Mouse (Mus musculus): ENCODE results near the gene Mettl26.
A peak's percentile ranks its signal among the peaks of the same experiment; 100 is the strongest.

Gene Mettl26

DNA sequence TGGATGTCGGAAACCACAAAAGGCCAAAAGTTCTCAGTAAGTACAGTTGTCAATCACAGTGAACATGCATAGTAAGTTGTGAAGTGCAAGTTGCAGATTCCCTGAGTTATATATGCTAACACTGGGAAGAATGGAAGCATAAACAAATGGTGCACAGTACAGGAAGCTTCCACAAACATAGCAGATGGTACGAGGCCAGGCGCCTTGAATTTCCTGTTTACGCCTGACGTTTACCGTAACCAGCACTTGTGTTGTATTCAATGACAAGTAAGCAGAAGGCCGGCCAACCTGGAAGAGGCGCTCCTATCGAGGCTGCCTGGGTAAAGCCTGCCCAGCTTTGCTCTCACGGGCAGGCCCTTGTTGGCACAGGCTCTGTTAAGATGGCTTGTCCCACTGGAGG is 12.6 kb downstream of the Mettl26 start:
- no peak for DNase-seq

DNA sequence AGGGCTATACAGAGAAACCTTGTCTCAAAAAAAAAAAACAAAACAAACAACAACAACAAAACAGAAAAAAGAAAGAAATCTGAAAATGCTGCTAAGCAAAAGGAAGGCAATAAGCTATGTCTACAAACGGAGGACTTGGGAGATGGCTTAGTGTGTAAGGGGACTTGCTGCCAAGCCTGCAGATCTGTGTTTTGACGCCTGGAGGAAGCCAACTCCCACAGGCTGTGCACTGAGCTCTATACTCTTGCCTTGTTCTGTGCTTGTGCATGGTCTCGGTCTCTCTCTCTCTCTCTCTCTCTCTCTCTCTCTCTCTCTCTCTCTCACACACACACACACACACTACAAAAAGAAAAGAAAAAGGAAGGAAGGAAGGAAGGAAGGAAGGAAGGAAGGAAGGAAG is 14.0 kb downstream of the Mettl26 start:
- DNase-seq: no peak

DNA sequence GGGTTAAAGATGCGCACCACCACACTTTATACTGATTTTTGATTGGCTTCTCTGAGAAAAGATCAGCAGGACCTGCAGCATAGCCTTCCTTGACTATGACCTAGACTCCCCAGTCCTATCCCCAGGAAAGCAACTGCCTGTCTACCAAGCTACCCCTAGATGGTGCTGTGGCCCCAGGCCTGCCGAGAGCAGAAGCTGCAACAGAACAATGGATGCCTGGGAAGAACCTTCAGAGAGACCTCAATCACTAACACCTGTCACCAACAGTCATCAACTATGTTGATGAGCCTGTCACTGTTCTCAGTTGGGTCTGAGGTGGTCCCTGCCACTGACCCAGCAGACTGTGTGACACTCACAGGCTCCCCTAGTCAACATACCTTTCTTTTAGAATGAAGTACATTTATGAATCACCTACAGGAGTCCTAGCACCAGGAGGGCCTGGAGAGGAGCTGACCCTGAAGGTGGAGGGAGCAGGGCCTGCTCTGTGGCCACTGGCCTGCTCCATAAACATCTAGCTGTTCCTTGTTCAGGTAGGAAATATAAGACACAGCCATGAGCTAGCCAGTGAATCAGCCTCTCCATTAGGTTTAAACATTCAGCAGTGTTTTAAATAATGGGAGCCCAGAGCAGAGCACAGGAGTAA is 19.2 kb downstream of the Mettl26 start:
- DNase-seq: peak; percentile 84 to 85

DNA sequence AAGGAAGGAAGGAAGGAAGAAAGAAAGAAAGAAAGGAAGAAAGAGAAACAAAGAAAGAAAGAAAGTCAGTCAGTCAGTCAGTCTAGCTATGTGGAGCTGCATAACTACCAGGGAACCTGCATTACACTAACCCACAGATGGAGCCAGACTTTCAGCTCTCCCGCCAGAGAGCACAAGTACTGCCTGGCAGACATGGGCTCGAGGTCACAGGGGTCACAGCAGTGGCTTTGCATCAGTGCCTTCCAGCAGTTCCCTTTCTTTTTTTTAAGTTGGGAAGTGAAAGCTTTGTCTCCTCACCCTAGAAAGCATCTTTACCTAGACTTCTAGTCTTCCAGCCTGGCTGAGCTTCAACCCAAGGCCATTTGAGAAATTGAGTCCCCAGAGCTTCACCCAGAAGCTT is 20.5 kb downstream of the Mettl26 start:
- DNase-seq: no peak

DNA sequence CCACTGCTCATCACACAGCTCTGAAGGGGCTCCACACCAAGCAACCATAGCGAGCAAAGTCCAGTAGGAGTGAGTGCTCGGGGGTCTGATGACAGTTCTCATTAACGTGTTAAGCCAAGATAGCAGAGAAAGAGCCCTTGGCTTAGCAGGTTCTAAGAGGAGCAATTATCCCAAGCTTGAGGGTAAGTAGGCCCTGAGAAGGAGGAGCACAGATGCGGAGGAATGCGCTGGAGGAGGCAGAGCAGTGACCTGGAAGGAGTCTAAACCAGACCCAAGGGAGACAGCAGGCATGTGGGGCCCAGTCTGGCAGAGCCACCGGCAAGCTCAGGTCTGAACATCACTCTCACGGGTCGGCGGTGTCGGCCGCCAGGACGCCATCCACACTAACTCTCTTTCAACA is 21.0 kb downstream of the Mettl26 start:
- DNase-seq: no peak

DNA sequence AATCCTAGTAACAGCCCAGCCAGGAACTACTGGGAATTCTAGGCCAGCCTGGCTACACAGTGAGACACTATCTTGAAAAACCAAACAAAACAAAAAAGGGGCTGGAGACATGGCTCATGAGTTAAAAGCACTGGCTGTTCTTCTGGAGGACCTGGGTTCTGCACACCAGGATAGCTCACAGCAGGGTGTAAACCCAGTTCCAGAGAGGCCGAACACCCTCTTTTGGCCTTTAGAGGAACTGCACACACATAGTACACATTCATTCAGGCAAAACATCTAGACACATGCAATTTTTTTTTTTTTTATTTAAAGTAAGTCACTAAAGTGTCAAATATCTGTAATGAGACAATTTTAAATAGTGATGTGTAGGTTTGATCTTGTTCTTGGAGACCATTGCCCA is 25.3 kb downstream of the Mettl26 start:
- no peak for DNase-seq

DNA sequence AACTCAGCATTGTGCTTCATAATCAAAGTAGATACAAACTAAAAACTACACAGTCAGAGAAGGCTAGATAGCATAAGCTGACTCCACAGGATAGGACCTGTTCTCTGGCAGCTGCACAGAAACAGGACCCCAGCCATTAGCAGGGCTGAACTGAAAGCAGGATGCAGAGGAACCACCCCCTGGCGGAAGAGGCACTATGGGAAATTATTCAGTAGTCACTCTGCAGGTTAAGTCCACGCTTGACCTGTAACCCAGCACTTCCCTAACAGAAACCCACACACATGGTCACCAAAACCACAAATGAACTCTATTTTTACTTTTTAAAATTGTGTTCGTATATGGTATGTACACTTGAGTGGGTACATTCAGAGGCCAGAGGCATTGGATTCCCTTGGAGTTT is 28.2 kb downstream of the Mettl26 start:
- DNase-seq: no peak

DNA sequence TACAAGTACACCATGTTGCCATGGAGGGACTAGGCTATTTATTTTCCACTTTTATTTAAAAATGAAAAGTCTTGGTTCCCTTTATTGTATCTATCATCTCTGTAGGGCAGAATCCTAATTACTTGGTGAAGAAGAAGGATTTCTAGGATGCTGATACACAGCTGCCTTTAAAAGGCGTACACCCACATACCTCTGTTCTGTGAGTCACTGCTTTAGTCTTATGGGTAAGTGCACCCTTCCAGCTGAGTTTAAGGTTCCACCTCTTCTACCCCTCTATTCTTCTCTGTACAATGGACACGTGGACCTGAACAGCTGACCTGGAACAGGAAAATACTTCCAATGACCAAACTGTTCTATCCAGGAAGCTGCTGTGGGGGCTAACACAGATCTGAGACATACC is 32.8 kb downstream of the Mettl26 start:
- DNase-seq: no peak

DNA sequence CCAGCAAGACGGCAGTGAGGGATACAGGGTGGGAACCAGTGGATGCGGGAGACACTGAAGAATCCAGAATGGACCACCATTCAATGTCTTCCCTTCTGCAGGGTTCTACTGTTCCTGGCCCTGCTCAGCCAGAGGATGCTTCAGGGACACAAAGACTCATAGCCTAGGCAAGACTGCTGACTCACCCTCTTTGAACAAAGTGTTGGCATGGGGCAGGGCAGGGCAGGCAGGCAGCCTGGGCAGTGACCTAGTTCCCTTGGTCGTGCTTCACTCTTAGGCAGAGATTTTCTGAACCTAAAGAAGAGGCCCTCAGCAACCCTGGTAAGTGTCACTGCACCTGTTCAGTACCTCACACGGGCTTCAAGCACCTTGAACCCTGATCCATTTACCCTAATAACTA is 36.9 kb downstream of the Mettl26 start:
- peak; percentile 77 to 89 for DNase-seq

DNA sequence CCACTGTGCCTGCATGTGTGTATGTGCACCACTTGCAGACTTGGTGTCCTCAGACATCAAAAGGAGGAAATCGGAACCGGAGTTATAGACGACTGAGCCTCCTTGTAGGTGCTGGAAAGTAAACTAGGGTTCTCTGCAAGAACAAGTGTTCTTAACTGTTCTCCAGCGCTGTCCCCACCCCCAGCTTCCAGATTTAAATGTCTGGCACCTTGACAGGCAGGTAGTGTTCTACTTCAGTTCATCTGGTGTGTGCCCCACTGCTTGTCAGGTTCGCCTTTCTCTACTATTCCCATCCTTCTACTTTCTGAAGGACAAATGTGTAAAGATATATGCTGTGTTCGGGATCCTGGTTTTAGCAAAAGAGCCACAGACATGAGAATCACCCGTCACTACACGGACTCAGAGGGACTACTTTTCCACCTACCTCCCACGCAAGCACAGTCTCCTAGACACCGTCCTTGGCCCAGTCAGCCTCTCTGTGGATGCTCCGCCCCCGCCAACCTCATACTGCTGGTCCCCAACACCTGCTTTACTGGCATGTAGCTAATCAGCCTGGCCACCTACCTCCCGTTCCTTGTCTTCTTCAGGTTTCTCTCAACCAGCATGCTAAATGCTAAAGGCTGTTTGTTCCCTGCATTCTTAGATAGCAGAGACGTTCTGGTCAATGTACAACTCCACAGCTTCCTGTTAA is 38.5 kb downstream of the Mettl26 start:
- DNase-seq: peak; percentile 82 to 88

DNA sequence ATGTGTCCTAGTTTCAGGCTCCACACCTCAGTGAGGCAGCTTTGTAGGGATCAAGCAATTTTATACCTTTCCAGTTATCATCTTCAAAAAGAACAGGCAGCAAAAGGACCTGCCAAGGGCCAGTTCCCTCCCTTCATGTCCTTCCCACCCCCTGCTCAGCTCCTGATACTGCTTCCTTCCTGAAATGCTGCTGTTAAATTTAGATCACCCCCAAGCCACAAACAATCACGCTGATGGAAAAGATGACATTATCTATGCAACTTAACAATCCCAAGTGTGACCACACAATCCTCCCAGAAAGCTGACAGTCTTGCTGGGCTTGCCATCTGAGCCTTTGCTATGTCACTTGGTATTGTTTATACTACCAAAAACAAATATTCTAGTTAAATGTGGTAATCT is 39.0 kb downstream of the Mettl26 start:
- no peak for DNase-seq

DNA sequence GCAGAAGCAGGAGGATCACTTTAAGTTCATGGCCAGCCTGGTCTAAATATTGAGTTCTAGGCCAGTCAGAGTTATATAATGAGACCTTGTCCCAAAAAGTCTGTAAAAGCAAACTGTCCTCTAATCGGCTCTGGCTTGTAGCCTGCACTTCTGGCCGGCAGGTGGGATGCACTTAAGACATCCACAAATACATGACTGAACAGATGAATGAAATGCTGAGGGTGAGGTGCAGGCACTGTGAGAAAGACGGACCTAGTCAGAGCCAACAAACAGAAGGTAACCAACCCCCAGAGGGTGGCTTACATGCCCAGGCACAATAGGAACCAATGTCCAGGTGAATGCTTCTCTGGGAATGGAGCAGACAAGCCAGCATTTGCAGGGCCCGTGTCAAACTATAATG is 39.4 kb downstream of the Mettl26 start:
- DNase-seq: peak; percentile 39 to 43

DNA sequence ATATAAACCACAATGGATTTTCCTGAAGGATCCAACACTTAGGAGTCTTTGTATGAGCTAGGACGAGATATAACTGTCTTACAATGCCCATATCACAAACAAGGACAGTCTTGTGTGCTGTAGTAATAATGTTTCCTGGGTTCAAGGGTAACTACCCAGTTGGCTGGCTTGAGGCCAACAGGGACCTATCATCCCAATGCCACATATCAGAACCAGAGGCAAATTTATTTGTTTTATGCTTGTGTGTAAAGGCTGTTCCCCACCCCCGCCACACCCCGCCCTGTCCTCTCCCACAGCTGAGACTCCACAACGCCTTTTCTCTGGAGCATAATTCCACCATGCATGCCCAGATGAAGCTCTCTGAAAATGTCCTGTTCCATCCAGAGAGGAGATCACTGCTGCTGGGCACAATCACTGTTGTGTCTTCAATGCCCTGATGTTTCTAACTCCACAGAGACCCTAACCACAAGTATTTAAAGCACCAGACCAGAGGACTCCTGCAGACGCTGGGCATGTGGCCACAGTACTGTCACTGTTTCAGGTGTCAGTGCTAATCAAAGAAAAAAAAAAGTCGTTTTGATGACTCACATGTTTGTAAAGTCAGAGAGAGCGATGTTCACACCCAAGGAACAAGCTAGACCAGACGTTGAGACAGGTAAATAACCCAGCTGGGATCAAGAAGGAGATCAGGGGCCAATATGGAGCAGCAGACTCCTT is 42.2 kb downstream of the Mettl26 start:
- no peak for DNase-seq

DNA sequence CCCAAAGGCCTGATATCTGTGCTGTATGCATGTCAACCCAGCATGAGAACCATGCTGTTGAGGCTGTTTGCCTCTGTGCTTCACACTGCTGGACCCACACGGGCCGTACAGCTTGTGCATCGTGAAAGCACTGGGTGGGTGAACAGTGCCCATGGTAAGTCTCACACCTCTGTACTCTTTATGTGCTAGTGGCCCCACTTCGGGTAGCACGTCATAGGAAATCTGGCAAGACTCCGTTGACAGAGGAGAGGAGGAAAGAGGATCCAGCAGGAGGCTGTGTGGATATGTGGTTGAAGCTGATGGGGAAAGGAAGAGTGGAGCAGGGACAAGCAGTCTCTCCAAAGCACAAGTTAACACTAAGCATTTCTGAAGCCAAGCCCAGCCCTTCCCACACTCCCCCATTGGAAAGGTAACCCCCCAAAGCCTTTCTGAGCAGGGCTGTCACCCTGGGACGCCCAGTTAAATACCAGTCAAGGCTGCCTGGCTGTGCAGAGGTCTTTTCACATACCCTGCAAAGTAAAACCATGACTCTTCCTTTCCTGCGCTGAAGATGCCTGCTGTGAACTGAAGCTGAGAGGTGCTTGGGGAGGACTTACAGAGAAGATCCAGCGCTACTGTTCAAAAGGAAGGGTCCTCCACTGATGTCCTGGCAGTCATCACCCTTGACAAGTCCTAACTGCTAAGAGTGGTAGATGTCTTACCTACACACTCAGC is 43.3 kb downstream of the Mettl26 start:
- DNase-seq: peak in 1 of 2 experiments; percentile 23

DNA sequence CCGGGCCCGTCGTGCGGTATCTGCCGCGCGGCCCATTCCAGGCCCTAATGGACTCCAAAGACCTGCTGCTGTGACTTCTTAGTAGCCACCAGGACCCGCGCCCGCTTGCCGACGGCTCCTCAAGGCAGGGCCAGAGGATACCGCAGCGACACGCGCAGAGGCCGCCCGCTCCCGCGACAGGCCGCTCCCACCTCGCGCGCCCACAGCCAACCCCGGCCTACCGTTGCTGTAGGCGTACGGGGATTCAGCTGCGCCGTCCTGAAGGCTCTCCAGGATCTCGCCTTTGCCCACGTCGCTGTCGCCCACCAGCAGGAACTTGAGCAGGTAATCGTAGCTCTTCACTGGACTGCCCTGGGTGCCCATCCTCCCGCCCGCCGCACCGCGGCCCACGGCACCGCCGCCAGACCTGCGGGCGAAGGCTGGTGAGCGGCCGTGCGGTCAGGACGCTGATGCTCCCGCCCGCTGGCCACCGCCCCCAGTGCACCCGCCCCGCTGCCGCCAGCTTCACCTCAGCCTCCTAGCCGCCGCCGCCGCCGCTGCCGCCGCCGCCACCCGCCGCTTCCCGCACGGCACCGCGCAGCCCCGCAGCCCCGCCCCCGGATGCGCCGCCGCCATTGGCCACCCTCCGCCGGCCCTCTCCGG is 44.4 kb downstream of the Mettl26 start, which contains the start of gene Rab40c:
Rab40c (minus strand) TSS at position 584 of the 642 bp plus-strand sequence.
- DNase-seq: peak in 1 of 2 experiments; percentile 55

DNA sequence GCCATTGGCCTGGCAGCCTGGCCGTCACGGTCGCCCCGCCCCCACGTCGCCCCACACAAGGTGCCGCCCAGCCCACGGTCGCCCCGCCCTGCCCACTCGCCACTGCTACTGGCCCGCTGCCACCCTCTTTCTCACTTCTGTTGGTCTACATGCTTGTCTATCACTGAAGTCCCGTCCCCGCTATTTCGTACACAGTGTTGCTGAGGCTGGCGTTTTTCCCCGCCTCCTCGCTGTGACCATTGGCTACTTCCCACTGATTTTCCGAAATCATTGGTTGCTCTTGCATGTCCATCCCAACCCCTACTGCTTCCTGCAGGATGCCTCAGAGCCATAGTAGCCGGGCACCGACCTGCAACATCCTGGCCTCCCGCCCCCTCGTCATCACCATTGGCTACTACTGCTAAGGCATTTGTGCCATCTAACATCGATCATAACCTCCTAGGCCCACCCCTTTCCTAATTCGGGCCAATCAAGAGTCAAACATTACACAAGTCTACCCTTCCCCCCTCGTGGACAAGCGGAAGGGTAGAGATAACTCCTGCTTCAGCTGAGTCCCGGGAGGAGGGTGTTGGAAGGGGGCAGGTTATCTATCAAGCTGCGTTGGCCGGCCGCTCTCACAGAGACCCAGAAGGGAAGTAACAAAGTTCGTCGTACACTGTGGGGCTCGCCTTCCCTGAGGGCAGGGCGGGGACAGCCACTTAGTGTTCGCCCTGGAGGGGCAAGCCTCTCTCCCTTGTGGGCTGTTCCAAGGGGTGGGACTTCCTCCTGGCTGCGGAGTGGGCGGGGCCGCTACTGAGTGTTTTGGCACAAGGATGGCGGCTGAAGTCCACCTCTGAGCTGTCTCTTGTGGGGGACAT is 45.1 kb downstream of the Mettl26 start:
- DNase-seq: peak; percentile 100

DNA sequence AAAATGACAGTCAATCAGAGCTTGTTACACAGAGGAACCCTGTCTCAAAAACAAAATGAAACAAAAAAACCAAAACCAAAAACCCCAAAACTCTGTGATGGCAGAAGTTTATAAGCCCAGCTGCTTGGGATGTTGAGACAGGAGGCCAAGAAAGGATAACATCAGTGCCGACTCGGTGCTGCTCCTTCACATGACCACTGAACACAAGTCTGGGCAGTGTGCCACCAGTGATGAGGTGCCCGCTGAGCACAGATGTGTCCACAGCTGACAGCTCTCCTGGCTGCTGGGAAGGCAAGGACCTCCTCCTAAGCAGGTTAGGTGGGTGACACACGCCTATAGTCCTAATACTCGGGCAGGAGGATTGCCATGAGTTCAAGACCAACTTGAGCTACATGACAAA is 47.2 kb downstream of the Mettl26 start:
- no peak for DNase-seq

DNA sequence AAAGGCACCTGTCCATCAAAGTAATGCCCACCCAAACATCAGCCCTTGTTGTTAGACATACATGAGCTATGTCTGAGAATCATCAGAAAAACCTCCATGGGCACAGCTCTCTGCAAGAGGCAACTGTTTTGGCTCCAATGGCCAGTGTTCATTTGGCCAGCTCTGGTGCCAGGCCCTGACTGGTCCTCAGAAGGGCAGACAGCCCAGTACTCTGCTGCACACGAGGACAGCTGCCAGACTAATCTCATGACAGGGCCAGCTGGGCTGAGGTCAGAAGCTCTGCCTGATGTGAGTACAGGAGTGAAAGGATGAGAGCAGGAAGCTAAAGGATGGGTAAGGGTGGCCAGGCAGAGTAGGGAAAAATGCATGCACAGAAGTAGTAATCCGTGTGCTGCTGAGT is 50.5 kb downstream of the Mettl26 start:
- no peak for DNase-seq
